Mouse (Mus musculus) cerebellum, adult 2 months (tissue): Measurements from ENCODE around the gene Olfr1368.

Source experiments
- CTCF ChIP-seq: fragments of 200-500 bp; IDR thresholded peaks from 2 replicates; pipeline ENCODE4 v1.5.1; 2011; ENCODE audit warnings: low read depth, mild to moderate bottlenecking, control low read depth, low read length, moderate library complexity, borderline replicate concordance; ENCODE audit not compliant: insufficient read depth
- POLR2A ChIP-seq: fragments of 200-500 bp; IDR thresholded peaks from 2 replicates; pipeline ENCODE4 v1.6.1; 2011; ENCODE audit warnings: low read length, control low read depth, borderline replicate concordance; ENCODE audit not compliant: insufficient read depth

GRCm38 (mm10) chr13:21179367-21179723 lies 33.7 kb upstream of the Olfr1368 start, which contains the start of gene Trim27:
- TF ChIP-seq CTCF (no peak), POLR2A (no peak)
